Mouse (Mus musculus): ENCODE data around the gene Git2.

Git2 gene

DNA sequence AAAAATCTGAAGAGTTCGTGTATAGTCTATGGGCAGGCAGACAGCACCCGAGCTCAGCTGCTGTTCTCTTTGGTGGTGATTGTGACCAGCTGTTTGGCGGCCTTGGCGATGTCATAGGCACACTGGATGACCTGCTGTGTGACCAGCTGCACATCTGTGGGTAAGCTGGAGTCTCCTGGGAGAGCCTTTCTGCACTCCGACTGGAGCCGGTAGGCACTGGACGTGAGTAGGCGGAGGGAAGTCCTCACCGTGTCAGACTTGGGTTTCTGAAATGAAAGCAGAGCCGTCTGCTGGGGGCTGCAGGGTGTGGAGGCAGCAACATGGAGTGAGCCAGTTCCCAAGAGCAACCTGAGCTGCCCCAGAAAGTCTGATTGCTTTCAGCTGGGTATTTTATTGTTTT lies 45.2 kb downstream of the Git2 start:
- no peak for ATAC-seq (ENCODE audit: insufficient number of reproducible peaks, low FRiP score, low TSS enrichment)

GRCm38 (mm10) chr5:114728160-114728559 lies 47.2 kb downstream of the Git2 start:
- no peak for ATAC-seq (ENCODE audit: insufficient number of reproducible peaks, low FRiP score, low TSS enrichment)

DNA sequence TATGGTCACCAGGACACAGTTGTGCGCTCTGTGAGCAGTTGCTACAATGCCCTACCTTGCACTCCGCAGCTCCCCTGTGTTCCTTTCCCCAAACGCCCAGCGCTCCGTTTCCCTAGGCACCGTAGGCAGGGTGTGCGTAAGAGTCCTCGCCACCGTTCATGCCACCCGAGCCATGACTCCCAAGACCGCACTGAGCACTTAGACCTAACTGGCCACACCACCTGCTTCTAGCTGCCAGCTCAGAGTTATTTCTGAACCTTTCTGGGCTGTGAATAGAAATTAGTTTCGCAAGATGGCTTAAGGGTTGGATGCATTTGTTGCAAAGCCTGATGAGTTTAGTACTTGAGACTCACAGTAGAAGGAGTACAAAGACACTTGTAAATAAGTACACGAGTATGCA lies 52.5 kb downstream of the Git2 start:
- ATAC-seq (ENCODE audit: insufficient number of reproducible peaks, low FRiP score, low TSS enrichment) = no peak

DNA sequence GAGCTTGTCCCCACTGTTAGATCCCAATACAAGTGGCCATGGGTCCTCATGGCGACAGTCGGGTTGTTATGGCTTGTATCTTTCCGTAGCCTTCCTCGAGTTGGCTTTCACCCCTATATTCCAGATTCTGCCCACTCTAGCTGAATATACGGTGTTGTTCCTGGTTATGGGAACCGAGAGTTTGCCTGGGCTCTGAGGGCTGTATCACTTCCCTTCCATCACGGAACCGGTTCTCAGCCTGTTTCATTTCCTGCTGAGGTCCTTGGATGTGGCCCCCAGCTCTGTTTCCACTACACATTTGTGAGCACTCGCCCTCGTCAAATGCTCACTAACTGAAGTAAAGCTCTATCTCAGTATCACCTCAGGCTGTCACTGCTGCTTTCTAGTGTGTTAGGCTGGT lies 53.3 kb downstream of the Git2 start:
- ATAC-seq (ENCODE audit: insufficient number of reproducible peaks, low FRiP score, low TSS enrichment) = no peak

GRCm38 (mm10) chr5:114720784-114721183 lies 54.5 kb downstream of the Git2 start:
- no peak for ATAC-seq (ENCODE audit: insufficient number of reproducible peaks, low FRiP score, low TSS enrichment)

DNA sequence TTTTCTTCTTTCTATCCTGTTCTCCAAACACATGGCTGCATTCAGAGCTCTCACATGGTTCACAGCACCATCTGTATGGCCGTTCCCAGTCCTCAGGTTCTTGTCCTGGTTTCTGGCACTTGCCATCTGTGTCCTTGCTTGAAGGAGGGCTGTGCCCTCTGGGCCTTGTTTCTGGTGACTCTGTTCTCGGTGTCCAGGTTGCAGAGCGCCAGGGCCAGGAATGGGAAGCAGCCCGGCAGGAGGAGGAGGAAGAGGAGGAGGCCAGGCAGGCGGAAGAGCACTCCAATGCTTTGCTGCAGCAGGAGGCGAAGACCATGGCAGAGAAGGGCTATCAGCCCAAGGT lies 55.4 kb downstream of the Git2 start:
- ATAC-seq (ENCODE audit: insufficient number of reproducible peaks, low FRiP score, low TSS enrichment) = no peak

DNA sequence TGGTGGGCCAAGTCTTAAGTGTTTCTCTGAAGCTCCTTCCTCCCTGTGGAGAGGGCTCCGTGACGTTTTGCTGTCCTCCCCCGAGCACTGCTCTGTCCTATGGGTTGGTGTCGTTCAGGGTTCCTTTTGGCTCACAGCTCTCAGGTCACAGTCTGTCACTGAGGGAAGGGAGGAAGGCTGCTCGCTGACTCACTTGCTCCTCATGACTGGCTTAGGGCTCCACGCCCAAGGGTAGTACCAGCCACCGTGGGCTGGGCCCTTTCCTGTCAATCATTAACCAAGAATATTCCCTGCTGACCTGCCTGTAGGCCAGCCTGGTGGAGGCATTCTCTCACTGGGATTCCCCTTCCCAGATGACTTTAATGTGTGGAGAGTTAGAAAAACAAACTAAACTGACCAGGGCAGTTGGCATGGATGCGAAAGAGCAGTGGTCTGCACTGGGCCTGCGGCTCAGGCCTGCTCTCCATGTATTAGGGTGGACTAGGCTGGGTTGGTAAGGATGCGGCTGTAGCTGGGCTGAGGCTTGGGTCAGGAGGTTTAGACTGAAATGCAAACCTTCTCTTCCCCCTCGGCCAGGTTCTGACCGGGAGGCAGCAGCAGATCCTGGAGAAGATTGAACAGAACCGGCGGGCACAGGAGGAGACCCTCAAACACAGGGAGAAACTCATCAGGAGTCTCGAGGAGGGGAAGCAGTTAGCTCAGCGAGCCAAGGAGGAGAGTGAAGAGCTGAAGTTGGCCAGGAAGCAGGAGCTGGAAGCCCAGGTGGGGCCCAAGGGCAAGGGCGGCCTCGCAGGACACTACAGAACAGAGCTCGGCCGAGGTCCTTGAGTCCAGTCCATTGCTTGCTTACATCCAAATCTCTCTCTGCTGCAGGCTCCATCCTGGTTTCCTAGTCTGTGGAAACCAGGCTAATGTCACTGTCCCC lies 56.1 kb downstream of the Git2 start:
- ATAC-seq (ENCODE audit: insufficient number of reproducible peaks, low FRiP score, low TSS enrichment) = peak; percentile 58; the same call in 1 of the 2 replicates

GRCm38 (mm10) chr5:114718483-114718882 lies 56.8 kb downstream of the Git2 start:
- ATAC-seq (ENCODE audit: insufficient number of reproducible peaks, low FRiP score, low TSS enrichment) = peak; percentile 71

- ATAC-seq (ENCODE audit: insufficient number of reproducible peaks, low FRiP score, low TSS enrichment) = no peak
Measured at GRCm38 (mm10) chr5:114717937-114718336, 57.4 kb downstream of the Git2 start.

DNA sequence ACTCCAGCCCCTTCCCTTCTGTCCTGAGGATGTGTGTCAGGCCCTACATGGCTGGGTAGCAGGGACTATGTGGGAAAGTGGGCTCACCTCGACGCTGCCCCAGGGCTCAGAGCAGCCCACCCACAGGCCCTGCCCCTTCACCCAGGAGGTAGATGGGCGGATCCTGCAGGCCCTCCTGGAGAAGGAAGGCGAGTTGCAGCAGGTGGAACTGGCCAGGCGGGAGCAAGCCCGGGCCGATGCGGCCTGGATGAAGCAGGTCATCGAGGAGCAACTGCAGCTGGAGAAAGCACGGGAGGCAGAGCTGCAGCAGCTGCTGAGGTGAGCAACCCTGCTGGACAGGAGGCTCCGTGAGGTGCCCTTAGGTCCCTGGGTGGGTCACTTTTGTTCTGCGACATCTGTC lies 58.0 kb downstream of the Git2 start:
- ATAC-seq (ENCODE audit: insufficient number of reproducible peaks, low FRiP score, low TSS enrichment) = no peak

DNA sequence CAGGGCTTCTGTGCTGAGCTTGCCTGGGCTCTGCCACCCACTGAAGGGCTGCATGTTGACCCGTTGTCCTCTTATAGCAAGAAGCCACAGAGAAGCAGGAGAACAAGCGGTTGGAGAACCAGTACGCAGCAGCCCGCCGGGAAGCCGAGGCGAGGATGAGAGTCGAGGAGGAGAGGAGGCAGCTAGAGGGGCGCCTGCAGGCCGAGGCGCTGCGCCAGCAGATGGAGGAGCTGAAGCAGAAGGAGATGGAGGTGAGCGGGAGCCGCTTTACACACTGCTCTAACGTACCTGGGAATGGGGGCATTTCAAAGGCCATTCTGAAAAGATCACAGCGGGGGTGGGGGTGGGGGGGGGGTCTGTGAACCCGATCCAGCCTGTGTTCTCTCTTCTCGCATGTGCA lies 60.8 kb downstream of the Git2 start:
- ATAC-seq (ENCODE audit: insufficient number of reproducible peaks, low FRiP score, low TSS enrichment) = no peak

DNA sequence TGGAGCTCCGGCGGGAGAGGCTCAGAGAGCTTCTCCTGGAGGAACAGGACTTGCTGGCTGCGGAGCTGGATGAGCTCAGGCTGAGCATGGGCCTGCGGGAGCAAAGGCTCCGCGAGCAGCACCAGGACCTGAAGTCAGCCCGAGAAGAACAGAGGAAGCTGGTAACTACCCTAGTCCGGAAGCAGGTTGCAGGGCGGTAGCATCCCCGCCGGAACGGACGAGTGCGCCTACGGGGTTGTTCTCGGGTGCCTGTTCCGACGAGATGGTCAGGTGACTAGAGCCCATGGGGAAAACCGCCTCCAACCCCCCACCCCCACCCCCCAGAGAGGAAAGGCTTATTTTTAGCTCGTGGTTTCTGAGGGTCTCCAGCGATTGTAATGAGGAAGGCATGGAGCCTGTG lies 66.0 kb downstream of the Git2 start:
- ATAC-seq (ENCODE audit: insufficient number of reproducible peaks, low FRiP score, low TSS enrichment) = no peak

- ATAC-seq (ENCODE audit: insufficient number of reproducible peaks, low FRiP score, low TSS enrichment) = no peak
Measured at GRCm38 (mm10) chr5:114708491-114708890, 66.8 kb downstream of the Git2 start.

- peak; percentile 56; the same call in 1 of the 2 replicates for ATAC-seq (ENCODE audit: insufficient number of reproducible peaks, low FRiP score, low TSS enrichment)
Measured at GRCm38 (mm10) chr5:114707265-114708068, 67.8 kb downstream of the Git2 start, which contains the start of gene Tchp. Tchp (plus strand) TSS chr5:114707760.

GRCm38 (mm10) chr5:114702403-114703392 lies 72.6 kb downstream of the Git2 start:
- ATAC-seq (ENCODE audit: insufficient number of reproducible peaks, low FRiP score, low TSS enrichment) = no peak

DNA sequence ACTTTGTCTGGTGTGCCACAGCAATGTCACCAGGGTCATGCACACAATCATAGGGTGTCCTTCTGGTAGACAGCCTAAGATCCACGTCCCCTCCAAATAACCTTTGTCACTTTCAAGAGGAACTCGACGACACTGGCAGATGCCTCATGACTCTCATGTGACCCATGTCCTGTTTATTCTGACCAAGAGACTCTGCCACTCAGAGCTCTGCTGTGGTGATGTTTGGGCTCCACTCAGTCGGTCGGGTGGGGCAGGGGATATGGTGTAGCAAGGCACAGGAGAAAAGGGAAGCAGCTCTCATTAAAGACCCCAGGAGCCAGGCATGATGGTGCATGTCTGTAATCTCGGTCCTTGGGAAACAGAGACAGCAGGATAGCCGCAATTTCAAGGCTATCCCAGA lies 76.3 kb downstream of the Git2 start:
- no peak for ATAC-seq (ENCODE audit: insufficient number of reproducible peaks, low FRiP score, low TSS enrichment)

- peak; percentile 84; the same call in 1 of the 2 replicates for ATAC-seq (ENCODE audit: insufficient number of reproducible peaks, low FRiP score, low TSS enrichment)
Measured at GRCm38 (mm10) chr5:114698044-114698746, 77.1 kb downstream of the Git2 start.

DNA sequence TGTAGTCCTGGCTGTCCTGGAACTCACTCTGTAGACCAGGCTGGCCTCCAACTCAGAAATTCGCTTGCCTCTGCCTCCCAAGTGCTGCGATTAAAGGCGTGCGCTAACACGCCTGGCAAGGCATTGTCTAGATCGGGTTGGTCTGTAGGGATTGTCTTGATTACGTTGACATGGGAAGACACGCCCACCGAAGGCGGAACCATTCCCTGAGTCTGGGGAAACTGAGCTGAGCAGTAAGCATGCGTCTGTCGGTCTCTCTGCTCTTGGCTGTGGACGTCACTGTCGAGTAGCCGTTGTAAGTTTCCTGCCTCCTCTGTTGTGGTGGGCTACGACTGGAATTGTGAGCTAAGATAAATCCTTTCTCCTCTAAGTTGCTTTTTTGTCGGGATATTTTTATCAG lies 78.4 kb downstream of the Git2 start:
- ATAC-seq (ENCODE audit: insufficient number of reproducible peaks, low FRiP score, low TSS enrichment) = no peak

GRCm38 (mm10) chr5:114695775-114696174 lies 79.5 kb downstream of the Git2 start:
- no peak for ATAC-seq (ENCODE audit: insufficient number of reproducible peaks, low FRiP score, low TSS enrichment)
